Mouse (Mus musculus) ES-E14 (cell line): ENCODE data around the gene Cacna1i.

Source experiments
- CHD2 ChIP-seq: IDR thresholded peaks from 2 replicates; pipeline ENCODE4 v1.6.1; 2014; ENCODE audit warnings: mild to moderate bottlenecking, low read depth, low read length, inconsistent platforms
- HCFC1 ChIP-seq: IDR thresholded peaks from 2 replicates; pipeline ENCODE4 v1.6.1; 2012; ENCODE audit warnings: low read length, inconsistent platforms, borderline replicate concordance; ENCODE audit not compliant: insufficient read depth
- MAFK ChIP-seq: IDR thresholded peaks from 2 replicates; pipeline ENCODE4 v1.6.1; 2014; ENCODE audit warnings: mild to moderate bottlenecking, low read depth, low read length, inconsistent platforms; ENCODE audit not compliant: insufficient read depth
- ZC3H11A ChIP-seq: IDR thresholded peaks from 2 replicates; pipeline ENCODE4 v1.6.1; 2012; ENCODE audit warnings: low read depth, mild to moderate bottlenecking, inconsistent platforms, low read length, borderline replicate concordance

GRCm38 (mm10) chr15:80410661-80411060 lies 123.6 kb downstream of the Cacna1i start:
- TF ChIP-seq HCFC1 (no peak), MAFK (no peak), ZC3H11A (no peak), CHD2 (no peak)
